8 mouse cellular contexts compared by ENCODE assay signal in the genomic region with DNA sequence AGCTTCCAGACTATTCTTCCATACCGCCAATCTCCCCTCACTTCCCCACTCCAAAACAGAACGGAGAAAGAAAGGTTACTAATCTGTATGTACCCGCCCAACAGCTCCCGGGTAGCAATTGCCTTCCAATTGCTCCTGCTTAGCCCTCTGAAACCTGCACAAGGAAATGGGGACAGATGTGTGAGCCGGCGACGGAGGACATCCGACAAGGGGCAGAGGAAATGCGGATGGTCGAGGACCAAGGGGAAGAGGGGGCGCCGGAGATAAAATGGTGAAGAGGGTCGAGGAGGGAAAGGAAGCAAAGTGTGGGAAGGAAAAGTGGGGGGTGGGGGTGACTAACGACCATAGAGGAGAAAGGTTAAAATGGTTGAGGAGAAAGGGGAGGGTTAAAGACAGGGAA. TPM values are rescaled to one million over a fixed set of nuclear protein-coding genes. Genes with fewer than 3 reads are reported as not detected.
A peak's percentile ranks its signal among the peaks of the same experiment; 100 is the strongest.
DNase-seq lines count a peak whose midpoint lies in the region; ATAC-seq lines count a peak whose summit lies in the region.

No protein-coding gene starts in this region.

- peak overlapping the region; percentile 82 for H3K4me3 ChIP-seq in erythroblast, embryonic 14.5 days (replicated peaks)
- peak overlapping the region; percentile 90 for H3K4me3 ChIP-seq in hindbrain, embryonic 14.5 days (replicated peaks; ENCODE audit: low read length)
- H3K4me3 ChIP-seq in macrophage (ENCODE audit: inconsistent target): peak overlapping the region; percentile 79

- peak overlapping the region; percentile 60 for H3K4me2 ChIP-seq in hindbrain, embryonic 14.5 days (replicated peaks)

- H3K9ac ChIP-seq in hindbrain, embryonic 14.5 days: peak overlapping the region; percentile 97

- 1% methylated on average over 14 of the region's 14 CpGs for WGBS in hindbrain, embryonic 14.5 days
- WGBS in macrophage (ENCODE audit: missing documents): 3% methylated on average over 14 of the region's 14 CpGs

- DNase-seq in thymus, adult 18-20 months: peak; percentile 27 to 45
- DNase-seq in thymus, postnatal 0 days (ENCODE audit: low spot score): no peak
- peak; percentile 38 for DNase-seq in hindbrain, embryonic 14.5 days (ENCODE audit: low spot score)
- DNase-seq in thymus, postnatal 25 days: peak; percentile 53
- DNase-seq in right cerebral cortex, postnatal 36 days (ENCODE audit: low spot score in 2 of 2): no peak

- no peak for ATAC-seq in erythroblast, adult 5-6 weeks (replicated peaks; ENCODE audit: low FRiP score, poor library complexity, severe bottlenecking)
- peak; percentile 11; the same call in 1 of the 2 replicates for ATAC-seq in hindbrain, embryonic 14.5 days (ENCODE audit: low FRiP score)

- H3K27me3 ChIP-seq in erythroblast, embryonic 14.5 days (ENCODE audit: control insufficient read depth): no peaks in the 10 kb centered on the region
- no peaks in the 10 kb centered on the region for H3K27me3 ChIP-seq in hindbrain, embryonic 14.5 days (ENCODE audit: control insufficient read depth, insufficient read depth, low read length)

- H3K27ac ChIP-seq in hindbrain, embryonic 14.5 days: peak overlapping the region; percentile 84
- H3K27ac ChIP-seq in macrophage: peak overlapping the region; percentile 39

- no peaks in the 10 kb centered on the region for H3K36me3 ChIP-seq in erythroblast, embryonic 14.5 days (ENCODE audit: control insufficient read depth)
- H3K36me3 ChIP-seq in hindbrain, embryonic 14.5 days (replicated peaks; ENCODE audit: control insufficient read depth, insufficient read depth): no peaks in the 10 kb centered on the region
- H3K36me3 ChIP-seq in macrophage (ENCODE audit: inconsistent target): no peaks in the 10 kb centered on the region

- H3K4me1 ChIP-seq in erythroblast, embryonic 14.5 days (ENCODE audit: control insufficient read depth): peaks cover 16% of the 10 kb centered on the region
- H3K4me1 ChIP-seq in hindbrain, embryonic 14.5 days (replicated peaks; ENCODE audit: control insufficient read depth, insufficient read depth, low read length): peaks cover 19% of the 10 kb centered on the region

- H3K9me3 ChIP-seq in erythroblast, embryonic 14.5 days (ENCODE audit: control insufficient read depth, low read length): no peaks in the 10 kb centered on the region
- peaks cover 3% of the 10 kb centered on the region; the same call in 1 of the 2 replicates for H3K9me3 ChIP-seq in hindbrain, embryonic 14.5 days (ENCODE audit: control insufficient read depth, low read length)

- H3K79me2 ChIP-seq in macrophage (ENCODE audit: inconsistent target): peaks cover 54% of the 10 kb centered on the region

RNA-seq across cellular contexts. Expression of a gene that starts 0.6 kb away (rescaled TPM):
- polyA plus RNA-seq in erythroblast, embryonic 14.5 days (2012): 0.02 TPM in 2 replicates
- total RNA-seq in erythroblast, adult 5-6 weeks (2015; ENCODE audit: low replicate concordance): 3.8 and 4.0 TPM in 2 replicates
- 3.8 and 3.9 TPM in 2 replicates for total RNA-seq in erythroblast, adult 5-6 weeks (2017; ENCODE audit: low replicate concordance)
- 8.0 and 9.5 TPM in 2 replicates for polyA plus RNA-seq in thymus, postnatal 0 days (2015; fragmentation: Nextera tagmentation; extraction: Ambion mirVana)
- 45.3 and 46.0 TPM in 2 replicates for polyA plus RNA-seq in hindbrain, embryonic 14.5 days (2014; fragmentation: Nextera tagmentation; extraction: Ambion mirVana)
- total RNA-seq in macrophage (2018; cell fraction: chromatin; rRNA removed): 10 to 100 TPM in 22 of 26 experiments, 1 to 10 TPM in 4; 4.2 to 36.7 (median 23.0) TPM
- 10 to 100 TPM; 10.8 to 24.7 (median 20.3) TPM for total RNA-seq in macrophage (2018; cell fraction: cytosol; rRNA removed)
- 10 to 100 TPM in 23 of 26 experiments, 1 to 10 TPM in 3; 7.2 to 35.3 (median 22.4) TPM for total RNA-seq in macrophage (2018; cell fraction: nucleus; rRNA removed)
- polyA plus RNA-seq in macrophage (2018): 12.8 to 14.9 TPM (median 13.4 TPM) in 3 replicates

RNA-seq across cellular contexts. Expression of a gene that starts 27.7 kb away (rescaled TPM):
- polyA plus RNA-seq in erythroblast, embryonic 14.5 days (2012): 0.04 and 0.14 TPM in 2 replicates
- 0.38 and 14.2 TPM in 2 replicates for total RNA-seq in erythroblast, adult 5-6 weeks (2015; ENCODE audit: low replicate concordance)
- 0.51 and 0.70 TPM in 2 replicates for total RNA-seq in erythroblast, adult 5-6 weeks (2017; ENCODE audit: low replicate concordance)
- 49.4 and 50.9 TPM in 2 replicates for polyA plus RNA-seq in thymus, postnatal 0 days (2015; fragmentation: Nextera tagmentation; extraction: Ambion mirVana)
- polyA plus RNA-seq in hindbrain, embryonic 14.5 days (2014; fragmentation: Nextera tagmentation; extraction: Ambion mirVana): 43.8 and 47.9 TPM in 2 replicates
- total RNA-seq in macrophage (2018; cell fraction: chromatin; rRNA removed): 10 to 100 TPM in 1 of 26 experiments, 1 to 10 TPM in 25; 1.4 to 12.5 (median 4.8) TPM
- total RNA-seq in macrophage (2018; cell fraction: cytosol; rRNA removed): 10 to 100 TPM in 13 of 26 experiments, 1 to 10 TPM in 13; 6.3 to 19.4 (median 10.1) TPM
- 10 to 100 TPM in 1 of 26 experiments, 1 to 10 TPM in 25; 1.2 to 12.1 (median 4.9) TPM for total RNA-seq in macrophage (2018; cell fraction: nucleus; rRNA removed)
- 5.8 to 26.5 TPM (median 11.3 TPM) in 3 replicates for polyA plus RNA-seq in macrophage (2018)

Comparison
In these comparisons a context has a peak if more than half of its experiments do, and no peak if none do; other contexts are left out.
1. DNase-seq: peak in thymus, adult 18-20 months (2 of 2), hindbrain, embryonic 14.5 days (single experiment) and thymus, postnatal 25 days (single experiment); none in thymus, postnatal 0 days (single experiment) and right cerebral cortex, postnatal 36 days (0 of 2).
2. Peak in every context shown above with its lines, with median percentiles within 50 percentile points of each other: H3K4me3 ChIP-seq.